24 mouse cellular contexts compared by ENCODE assay signal in genomic region chr1:21230376-21230775, GRCm38 (mm10).
"Had no signal": no experiment of that assay in that cellular context is flagged by ENCODE, and none has a peak within 500 bp of the region (broad histone marks: within the 10 kb centered on the region; RNA-seq: fewer than 3 reads in every experiment).

No protein-coding gene starts in this region.

- ATAC-seq: liver, postnatal 0 days; lung, postnatal 0 days; midbrain, embryonic 16.5 days had no signal

- H3K9me3 ChIP-seq: liver, embryonic 15.5 days; lung, embryonic 15.5 days; midbrain, embryonic 10.5 days; midbrain, embryonic 12.5 days; neural tube, embryonic 13.5 days; neural tube, embryonic 15.5 days; stomach, embryonic 15.5 days had no signal

- H3K9ac ChIP-seq: liver, embryonic 15.5 days; liver, postnatal 0 days; lung, embryonic 15.5 days; midbrain, embryonic 12.5 days; neural tube, embryonic 13.5 days; neural tube, embryonic 15.5 days; stomach, embryonic 15.5 days had no signal

- DNase-seq: liver, postnatal 0 days; lung, adult 2 months; lung, postnatal 14 days; lung, postnatal 36 days; midbrain, embryonic 14.5 days; retina, postnatal 1 day; right cerebral cortex, adult 18-20 months; right cerebral cortex, postnatal 25 days; right cerebral cortex, postnatal 4 days; thymus, adult 2 months; thymus, postnatal 25 days; thymus, postnatal 4 days had no signal

- H3K4me1 ChIP-seq: liver, embryonic 15.5 days; neural tube, embryonic 13.5 days; neural tube, embryonic 15.5 days; stomach, embryonic 15.5 days had no signal

- H3K27me3 ChIP-seq: liver, embryonic 15.5 days; lung, embryonic 15.5 days; megakaryocyte, embryonic 14.5 days; midbrain, embryonic 12.5 days; neural tube, embryonic 13.5 days; neural tube, embryonic 15.5 days; stomach, embryonic 15.5 days had no signal

- H3K4me3 ChIP-seq: liver, embryonic 15.5 days; lung, embryonic 15.5 days; megakaryocyte, embryonic 14.5 days; midbrain, embryonic 10.5 days; midbrain, embryonic 12.5 days; myocyte; neural tube, embryonic 13.5 days; neural tube, embryonic 15.5 days; stomach, embryonic 15.5 days had no signal

- H3K27ac ChIP-seq: liver, embryonic 15.5 days; lung, embryonic 15.5 days; macrophage; midbrain, embryonic 10.5 days; midbrain, embryonic 12.5 days; neural tube, embryonic 13.5 days; neural tube, embryonic 15.5 days; stomach, embryonic 15.5 days had no signal

- H3K36me3 ChIP-seq: liver, embryonic 15.5 days; lung, embryonic 15.5 days; neural tube, embryonic 15.5 days; stomach, embryonic 15.5 days had no signal

- H3K4me2 ChIP-seq: liver, embryonic 15.5 days; lung, embryonic 15.5 days; midbrain, embryonic 12.5 days; neural tube, embryonic 13.5 days; neural tube, embryonic 15.5 days; stomach, embryonic 15.5 days had no signal
